Mouse (Mus musculus): ENCODE data around the gene App. TPM values are rescaled to one million over a fixed set of nuclear protein-coding genes. Genes with fewer than 3 reads are reported as not detected.

Gene App
- polyA plus RNA-seq, 1 experiment: 59.8 TPM

DNA sequence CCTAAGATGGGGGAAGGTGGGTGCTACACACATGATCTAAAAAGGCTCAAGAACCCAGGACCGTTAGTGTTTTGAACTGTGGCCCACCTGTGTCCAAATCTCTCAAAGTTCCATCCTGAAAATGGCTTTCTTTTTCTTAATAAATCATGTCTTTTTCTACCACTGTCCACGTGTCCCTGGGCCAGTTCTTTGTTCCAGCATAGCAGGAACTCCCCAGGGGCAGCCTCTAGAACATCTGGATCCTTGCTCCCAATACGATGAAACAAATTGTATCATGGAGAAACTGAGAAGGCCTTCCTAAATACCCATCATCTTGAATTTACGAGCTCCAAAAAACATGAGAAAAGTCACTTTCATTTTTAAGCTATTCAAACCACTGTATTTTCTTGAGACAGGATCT is 182.6 kb downstream of the App start:
- no peak for DNase-seq
- peaks cover 5% of the 10 kb centered on the region for H3K4me1 ChIP-seq (replicated peaks; ENCODE audit: control insufficient read depth, insufficient read depth, low read length)
- no peak overlapping the region for H3K27ac ChIP-seq (ENCODE audit: control insufficient read depth, insufficient read depth, low read length)
- TF ChIP-seq POLR2A (IDR thresholded peaks at IDR 0.05; ENCODE audit: control insufficient read depth, extremely low read depth, insufficient read depth, low read length, poor library complexity) (no peak), CTCF (IDR thresholded peaks at IDR 0.05; ENCODE audit: borderline replicate concordance, control insufficient read depth, extremely low read depth, insufficient read depth, low read length, poor library complexity) (no peak)
- 68% methylated on average over 4 of the region's 4 CpGs for WGBS
- no peaks in the 10 kb centered on the region for H3K36me3 ChIP-seq (ENCODE audit: control insufficient read depth, insufficient read depth, low read length)
- H3K4me3 ChIP-seq (ENCODE audit: control insufficient read depth, insufficient read depth, low read length): no peak overlapping the region
- H3K27me3 ChIP-seq (ENCODE audit: control insufficient read depth, insufficient read depth, low read length): no peaks in the 10 kb centered on the region

DNA sequence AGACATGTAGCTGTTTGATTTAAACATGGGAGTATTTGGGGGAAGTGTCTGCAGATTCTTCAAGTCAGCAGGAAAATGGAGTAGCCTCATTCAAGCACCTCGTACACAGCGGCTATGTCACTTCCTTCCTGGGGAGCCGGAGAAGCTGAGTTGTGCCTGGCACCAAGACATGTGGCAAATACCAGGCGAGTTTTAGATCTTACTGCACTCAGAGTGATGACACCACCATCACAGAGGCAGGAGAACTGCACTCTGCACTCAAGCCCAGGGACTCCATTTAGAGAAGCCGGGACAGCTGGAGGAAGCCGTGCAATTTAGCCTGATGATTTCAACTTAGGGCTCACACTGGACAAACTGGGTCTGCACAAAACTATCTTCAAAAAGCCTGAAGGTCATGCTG is 183.6 kb downstream of the App start:
- no peaks in the 10 kb centered on the region for H3K27me3 ChIP-seq (ENCODE audit: control insufficient read depth, insufficient read depth, low read length)
- H3K27ac ChIP-seq (ENCODE audit: control insufficient read depth, insufficient read depth, low read length): no peak overlapping the region
- WGBS: 44% methylated on average over 6 of the region's 6 CpGs
- TF ChIP-seq POLR2A (IDR thresholded peaks at IDR 0.05; ENCODE audit: control insufficient read depth, extremely low read depth, insufficient read depth, low read length, poor library complexity) (no peak), CTCF (IDR thresholded peaks at IDR 0.05; ENCODE audit: borderline replicate concordance, control insufficient read depth, extremely low read depth, insufficient read depth, low read length, poor library complexity) (no peak)
- no peak for DNase-seq
- peaks cover 5% of the 10 kb centered on the region for H3K4me1 ChIP-seq (replicated peaks; ENCODE audit: control insufficient read depth, insufficient read depth, low read length)
- no peaks in the 10 kb centered on the region for H3K36me3 ChIP-seq (ENCODE audit: control insufficient read depth, insufficient read depth, low read length)
- H3K4me3 ChIP-seq (ENCODE audit: control insufficient read depth, insufficient read depth, low read length): no peak overlapping the region

DNA sequence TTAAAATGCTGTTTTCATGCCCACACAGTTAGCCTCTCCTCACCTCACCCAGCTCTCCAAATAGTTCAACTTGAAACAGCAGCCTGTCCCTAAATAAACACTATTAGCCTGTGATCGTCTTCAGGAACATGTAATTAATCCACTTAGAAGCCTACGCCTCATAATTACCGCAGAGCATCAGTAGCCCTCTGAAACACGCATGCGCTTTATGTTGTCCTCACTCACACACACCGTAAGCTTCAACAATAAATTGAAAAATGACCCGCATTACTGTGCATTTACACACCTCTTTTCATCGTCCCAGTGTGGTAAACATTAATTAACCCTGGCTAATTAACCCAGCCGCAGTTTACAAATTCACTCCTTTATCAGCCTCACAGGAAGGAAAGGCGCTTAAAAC is 184.1 kb downstream of the App start:
- Histone ChIP-seq H3K4me1 (replicated peaks; ENCODE audit: control insufficient read depth, insufficient read depth, low read length) (peaks cover 5% of the 10 kb centered on the region), H3K4me3 (ENCODE audit: control insufficient read depth, insufficient read depth, low read length) (no peak overlapping the region), H3K27me3 (ENCODE audit: control insufficient read depth, insufficient read depth, low read length) (no peaks in the 10 kb centered on the region), H3K36me3 (ENCODE audit: control insufficient read depth, insufficient read depth, low read length) (no peaks in the 10 kb centered on the region), H3K27ac (ENCODE audit: control insufficient read depth, insufficient read depth, low read length) (no peak overlapping the region)
- WGBS: 94% methylated on average over 10 of the region's 10 CpGs
- TF ChIP-seq POLR2A (IDR thresholded peaks at IDR 0.05; ENCODE audit: control insufficient read depth, extremely low read depth, insufficient read depth, low read length, poor library complexity): no peak
- no peak for DNase-seq

DNA sequence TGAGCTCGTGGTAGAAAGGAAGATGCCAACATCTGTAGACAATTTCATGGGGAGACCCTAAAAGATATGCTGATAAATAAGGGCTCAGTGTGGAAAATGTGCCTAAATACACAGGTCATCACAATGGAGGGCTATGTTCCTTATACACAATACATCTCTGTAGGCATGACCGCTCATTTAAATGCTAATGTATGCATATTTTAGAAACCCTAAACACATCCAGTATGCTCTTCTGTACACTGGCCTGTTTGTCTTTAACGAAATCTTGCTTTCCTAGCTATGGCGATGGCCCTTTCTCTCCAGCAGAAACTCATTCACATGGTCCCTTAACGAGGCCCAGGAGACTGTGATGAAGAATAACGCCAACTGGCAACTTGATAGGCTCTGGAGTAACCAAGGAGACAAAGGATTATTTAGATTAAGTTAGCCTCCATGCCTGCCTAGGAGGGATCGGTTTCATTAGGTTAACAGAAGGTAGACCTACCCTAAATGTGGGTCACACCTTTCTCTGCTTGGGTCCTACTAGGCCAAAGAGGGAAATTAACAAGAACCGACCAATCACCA is 185.8 kb downstream of the App start:
- H3K4me1 ChIP-seq (replicated peaks; ENCODE audit: control insufficient read depth, insufficient read depth, low read length): peaks cover 5% of the 10 kb centered on the region
- no peaks in the 10 kb centered on the region for H3K27me3 ChIP-seq (ENCODE audit: control insufficient read depth, insufficient read depth, low read length)
- WGBS: 96% methylated on average over 8 of the region's 8 CpGs
- TF ChIP-seq CTCF (IDR thresholded peaks at IDR 0.05; ENCODE audit: borderline replicate concordance, control insufficient read depth, extremely low read depth, insufficient read depth, low read length, poor library complexity) (no peak), POLR2A (IDR thresholded peaks at IDR 0.05; ENCODE audit: control insufficient read depth, extremely low read depth, insufficient read depth, low read length, poor library complexity) (no peak)
- H3K36me3 ChIP-seq (ENCODE audit: control insufficient read depth, insufficient read depth, low read length): no peaks in the 10 kb centered on the region
- no peak overlapping the region for H3K4me3 ChIP-seq (ENCODE audit: control insufficient read depth, insufficient read depth, low read length)
- DNase-seq: no peak
- no peak overlapping the region for H3K27ac ChIP-seq (ENCODE audit: control insufficient read depth, insufficient read depth, low read length)

DNA sequence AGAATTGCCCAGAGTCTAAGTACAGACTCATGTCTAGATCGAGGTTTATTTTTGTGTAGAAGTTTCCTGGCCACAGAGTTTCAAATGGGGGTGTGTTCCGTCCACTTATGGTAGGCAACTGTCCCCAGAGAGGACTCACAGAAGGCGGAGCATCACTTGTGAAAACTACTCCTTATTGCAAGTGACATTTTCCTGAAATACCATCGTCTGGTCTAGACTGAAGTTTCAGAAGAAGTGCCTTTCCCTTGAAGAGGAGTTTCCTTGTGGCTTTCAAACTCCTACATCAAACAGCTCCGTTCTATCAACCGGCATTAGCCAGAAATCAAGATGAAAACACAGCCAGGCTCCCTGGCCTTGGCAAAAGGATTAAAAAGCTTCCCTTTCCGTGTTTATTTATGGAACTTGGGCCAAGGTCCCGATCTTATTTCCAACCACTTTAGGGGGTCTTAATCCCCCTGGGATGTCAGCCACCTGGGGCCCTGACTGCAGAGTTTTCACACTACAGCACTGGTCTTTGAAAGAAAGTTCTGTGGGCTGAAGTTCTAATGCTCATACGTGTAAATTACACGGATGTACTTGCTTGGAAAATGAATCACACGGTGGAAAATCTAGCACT is 187.4 kb downstream of the App start:
- H3K27ac ChIP-seq (ENCODE audit: control insufficient read depth, insufficient read depth, low read length): no peak overlapping the region
- TF ChIP-seq POLR2A (IDR thresholded peaks at IDR 0.05; ENCODE audit: control insufficient read depth, extremely low read depth, insufficient read depth, low read length, poor library complexity) (no peak), CTCF (IDR thresholded peaks at IDR 0.05; ENCODE audit: borderline replicate concordance, control insufficient read depth, extremely low read depth, insufficient read depth, low read length, poor library complexity) (no peak)
- no peaks in the 10 kb centered on the region for H3K36me3 ChIP-seq (ENCODE audit: control insufficient read depth, insufficient read depth, low read length)
- no peak overlapping the region for H3K4me3 ChIP-seq (ENCODE audit: control insufficient read depth, insufficient read depth, low read length)
- H3K27me3 ChIP-seq (ENCODE audit: control insufficient read depth, insufficient read depth, low read length): no peaks in the 10 kb centered on the region
- WGBS: 94% methylated on average over 11 of the region's 11 CpGs
- DNase-seq: no peak
- peaks cover 5% of the 10 kb centered on the region for H3K4me1 ChIP-seq (replicated peaks; ENCODE audit: control insufficient read depth, insufficient read depth, low read length)

DNA sequence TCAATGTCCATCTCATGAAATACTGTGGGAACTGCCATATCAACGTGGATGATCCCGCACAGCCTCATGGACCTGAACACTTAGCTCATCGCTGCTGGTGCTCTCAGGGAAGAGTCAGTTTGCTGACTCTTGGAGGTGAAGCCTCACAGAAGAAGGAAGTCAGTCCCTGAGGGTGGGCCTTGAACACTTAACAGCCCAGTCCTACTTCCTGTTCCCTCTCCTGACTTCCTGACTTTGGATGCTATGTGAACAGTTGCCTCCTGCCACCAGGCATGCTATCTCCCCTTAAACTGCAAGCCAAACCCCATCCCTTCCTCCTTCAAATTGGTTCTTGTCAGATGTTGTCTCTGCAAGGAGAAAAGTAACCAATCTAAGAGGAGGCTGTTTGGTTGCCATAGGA is 188.2 kb downstream of the App start:
- Histone ChIP-seq H3K27ac (ENCODE audit: control insufficient read depth, insufficient read depth, low read length) (no peak overlapping the region), H3K4me1 (replicated peaks; ENCODE audit: control insufficient read depth, insufficient read depth, low read length) (peaks cover 2% of the 10 kb centered on the region), H3K36me3 (ENCODE audit: control insufficient read depth, insufficient read depth, low read length) (no peaks in the 10 kb centered on the region), H3K4me3 (ENCODE audit: control insufficient read depth, insufficient read depth, low read length) (no peak overlapping the region), H3K27me3 (ENCODE audit: control insufficient read depth, insufficient read depth, low read length) (no peaks in the 10 kb centered on the region)
- WGBS: 95% methylated on average over 3 of the region's 3 CpGs
- TF ChIP-seq POLR2A (IDR thresholded peaks at IDR 0.05; ENCODE audit: control insufficient read depth, extremely low read depth, insufficient read depth, low read length, poor library complexity) (no peak), CTCF (IDR thresholded peaks at IDR 0.05; ENCODE audit: borderline replicate concordance, control insufficient read depth, extremely low read depth, insufficient read depth, low read length, poor library complexity) (no peak)
- no peak for DNase-seq

DNA sequence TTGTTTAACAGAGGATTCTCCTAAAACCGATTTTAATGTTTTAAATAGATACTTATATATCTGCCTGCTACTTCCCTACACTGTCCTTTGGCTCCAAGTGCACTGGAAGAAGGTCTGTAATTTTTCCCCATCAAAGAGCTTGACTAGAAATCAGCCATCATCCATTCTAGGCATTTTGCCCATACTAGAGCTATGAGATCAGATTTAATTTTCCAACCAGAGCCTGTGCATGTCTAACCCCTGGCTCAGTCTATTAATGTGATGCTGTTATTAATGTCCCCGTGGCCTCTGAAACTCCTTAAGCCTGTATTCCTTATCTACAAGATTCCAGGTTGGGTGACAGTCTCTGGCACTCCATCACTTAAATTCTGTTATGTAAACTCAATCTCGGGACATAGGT is 190.1 kb downstream of the App start:
- 88% methylated on average over 3 of the region's 3 CpGs for WGBS
- no peak overlapping the region for H3K4me3 ChIP-seq (ENCODE audit: control insufficient read depth, insufficient read depth, low read length)
- no peaks in the 10 kb centered on the region for H3K4me1 ChIP-seq (replicated peaks; ENCODE audit: control insufficient read depth, insufficient read depth, low read length)
- H3K27ac ChIP-seq (ENCODE audit: control insufficient read depth, insufficient read depth, low read length): no peak overlapping the region
- H3K36me3 ChIP-seq (ENCODE audit: control insufficient read depth, insufficient read depth, low read length): no peaks in the 10 kb centered on the region
- H3K27me3 ChIP-seq (ENCODE audit: control insufficient read depth, insufficient read depth, low read length): no peaks in the 10 kb centered on the region
- TF ChIP-seq CTCF (IDR thresholded peaks at IDR 0.05; ENCODE audit: borderline replicate concordance, control insufficient read depth, extremely low read depth, insufficient read depth, low read length, poor library complexity) (no peak), POLR2A (IDR thresholded peaks at IDR 0.05; ENCODE audit: control insufficient read depth, extremely low read depth, insufficient read depth, low read length, poor library complexity) (no peak)
- no peak for DNase-seq

Measured in thymus, adult 2 months (tissue).